Mouse (Mus musculus) heart, embryonic 15.5 days (tissue): ENCODE results near the gene Srsf10. TPM values are rescaled to one million over a fixed set of nuclear protein-coding genes. Genes with fewer than 3 reads are reported as not detected.

Experiments
- ATAC-seq: fragments of 200-750 bp; cut with Nextera tagmentation; replicated peaks from 2 replicates; pipeline ENCODE4 v1.8.0; 2017; ENCODE audit warnings: low read depth, moderate TSS enrichment; ENCODE audit not compliant: insufficient number of reproducible peaks, insufficient read depth, low FRiP score
- H3K27ac ChIP-seq: fragments of 300-500 bp; sonication (generic); 2 replicates; pipeline ENCODE4 v1.5.1; 2015; ENCODE audit warnings: mild to moderate bottlenecking, inconsistent platforms
- H3K27me3 ChIP-seq: fragments of 300-500 bp; sonication (generic); 2 replicates; pipeline ENCODE4 v1.6.1; 2015; ENCODE audit warnings: inconsistent platforms
- H3K36me3 ChIP-seq: fragments of 300-500 bp; sonication (generic); 2 replicates; pipeline ENCODE4 v1.6.1; 2015; ENCODE audit warnings: mild to moderate bottlenecking, inconsistent platforms
- H3K4me1 ChIP-seq: fragments of 300-500 bp; sonication (generic); replicated peaks from 2 replicates; pipeline ENCODE4 v1.6.1; 2015; ENCODE audit warnings: inconsistent platforms
- H3K4me2 ChIP-seq: fragments of 300-500 bp; sonication (generic); 2 replicates; pipeline ENCODE4 v1.6.1; 2015; ENCODE audit warnings: inconsistent platforms, mild to moderate bottlenecking, moderate library complexity
- H3K4me3 ChIP-seq: fragments of 300-500 bp; sonication (generic); 2 replicates; pipeline ENCODE4 v1.5.1; 2015; ENCODE audit warnings: mild to moderate bottlenecking, inconsistent platforms
- H3K9ac ChIP-seq: fragments of 300-500 bp; sonication (generic); 2 replicates; pipeline ENCODE4 v1.6.1; 2015; ENCODE audit warnings: mild to moderate bottlenecking, inconsistent platforms
- H3K9me3 ChIP-seq: fragments of 300-500 bp; sonication (generic); replicated peaks from 2 replicates; pipeline ENCODE4 v1.6.1; 2016; ENCODE audit warnings: inconsistent platforms
- WGBS: fragments of 180-500 bp; shearing (Covaris S2); methylation state at CpG from one replicate; pipeline ENCODE4 v1.1.7; 2015; ENCODE audit warnings: mixed read lengths; 5-methylcytosine and 5-hydroxymethylcytosine counted together
- polyA plus RNA-seq: library from polyadenylated mRNA; unstranded; fragments of >200 nt; fragmentation: Nextera tagmentation; extraction: Ambion mirVana; gene quantifications from 2 replicates; pipeline ENCODE4 v1.2.1, GENCODE M21; 2015

Srsf10 gene
- polyA plus RNA-seq, 1 experiment from 2014 or later, result 131 TPM

DNA sequence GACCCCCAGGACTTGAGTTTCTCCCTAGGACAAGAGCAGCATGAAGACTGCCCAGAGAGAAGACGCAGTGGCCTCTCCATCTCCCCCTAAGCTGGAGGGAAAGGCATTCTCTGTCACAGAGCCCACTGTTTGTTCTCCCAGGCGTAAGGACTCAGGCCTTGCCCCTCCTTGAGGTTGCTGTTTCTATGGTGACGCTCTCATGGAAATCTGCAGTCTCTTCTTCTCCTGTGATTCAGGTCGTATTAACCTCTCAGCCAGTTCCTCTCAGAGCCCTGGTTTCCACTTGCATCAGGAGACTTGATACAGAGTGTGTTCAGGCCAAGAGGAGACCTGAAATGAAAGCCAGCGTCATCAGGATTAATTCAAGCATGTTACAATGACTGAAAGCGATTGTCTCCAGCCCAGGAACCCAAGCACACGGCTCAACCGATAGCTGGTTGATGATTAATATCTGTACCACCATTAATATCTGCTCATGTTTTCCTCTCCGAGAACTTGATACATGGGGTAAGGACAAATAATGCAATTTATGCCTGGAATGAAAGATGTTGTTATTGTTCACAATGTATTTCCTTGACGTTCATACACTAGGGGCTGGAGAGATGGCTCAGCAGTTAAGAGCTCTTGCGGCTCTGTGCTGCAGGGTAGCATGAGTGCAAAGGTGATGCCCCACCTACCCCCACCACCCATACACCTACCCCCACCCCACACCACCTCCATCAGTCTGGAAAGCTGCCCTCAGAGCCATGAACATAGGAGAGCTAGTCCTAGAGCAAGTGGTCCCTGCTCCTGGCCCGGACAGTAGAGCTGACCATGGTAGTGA is 22.0 kb upstream of the Srsf10 start:
- no peak overlapping the region for H3K4me3 ChIP-seq
- H3K4me1 ChIP-seq, result peaks cover 10% of the 10 kb centered on the region
- H3K36me3 ChIP-seq, result no peaks in the 10 kb centered on the region
- H3K27me3 ChIP-seq, result no peaks in the 10 kb centered on the region
- no peak overlapping the region for H3K27ac ChIP-seq
- peak; percentile 28; the same call in 1 of the 2 replicates for ATAC-seq
- 71% methylated on average over 12 of the region's 12 CpGs for WGBS
- no peak overlapping the region for H3K9ac ChIP-seq
- H3K4me2 ChIP-seq, result no peak overlapping the region
- no peaks in the 10 kb centered on the region for H3K9me3 ChIP-seq

DNA sequence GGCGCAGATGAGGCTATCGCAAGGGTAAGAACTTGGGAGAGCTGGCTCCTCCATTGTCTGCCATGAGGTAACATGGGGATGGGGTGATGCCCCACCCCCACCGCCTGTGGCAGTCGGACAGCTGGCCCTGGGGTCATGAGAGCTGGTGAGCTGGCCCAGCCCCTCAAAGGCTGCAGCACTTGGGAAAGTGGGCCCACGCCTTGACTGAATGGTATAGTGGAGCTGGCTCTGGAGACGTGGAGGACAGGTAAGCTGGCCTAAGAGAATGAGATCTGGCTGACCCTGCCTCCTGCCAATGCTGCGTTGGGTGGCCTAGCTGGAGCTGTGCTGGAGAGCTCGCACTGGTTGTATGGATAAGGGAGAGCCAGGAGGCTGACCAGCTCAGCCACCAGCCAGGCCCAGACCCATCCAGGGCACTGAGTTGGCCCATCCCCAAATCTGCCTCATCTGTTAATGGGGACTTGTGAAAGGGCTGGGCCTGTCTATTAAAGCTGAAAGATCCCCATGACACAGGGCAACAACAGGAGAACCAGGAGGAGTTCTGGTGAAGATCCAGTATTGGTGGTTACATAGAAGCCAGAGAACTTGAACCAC is 21.3 kb upstream of the Srsf10 start:
- no peak overlapping the region for H3K4me2 ChIP-seq
- H3K4me3 ChIP-seq, result no peak overlapping the region
- H3K27ac ChIP-seq, result no peak overlapping the region
- no peaks in the 10 kb centered on the region for H3K27me3 ChIP-seq
- H3K36me3 ChIP-seq, result no peaks in the 10 kb centered on the region
- ATAC-seq, result 0 out of 2 replicates have a peak, but pooled peaks have one; percentile 29
- H3K9me3 ChIP-seq, result no peaks in the 10 kb centered on the region
- H3K4me1 ChIP-seq, result peaks cover 10% of the 10 kb centered on the region
- H3K9ac ChIP-seq, result no peak overlapping the region
- WGBS, result 87% methylated on average over 8 of the region's 8 CpGs

DNA sequence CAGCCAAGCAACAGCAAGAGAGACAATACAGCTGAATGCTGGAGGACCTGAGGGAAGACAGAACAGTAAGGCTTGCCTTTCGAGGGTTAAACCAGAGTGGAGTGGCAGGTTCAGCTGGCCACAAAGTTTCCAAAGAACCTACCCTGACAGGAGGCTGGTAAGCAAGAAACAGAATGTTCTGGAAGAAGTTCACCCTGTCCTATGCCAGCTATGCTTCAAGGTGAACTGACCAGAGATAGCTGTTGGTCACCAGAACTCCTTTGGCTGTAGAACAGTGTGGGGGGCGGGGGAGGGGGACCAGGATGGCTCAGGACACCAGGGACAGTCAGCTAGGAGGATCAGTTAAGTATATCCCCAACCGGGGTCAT is 16.6 kb upstream of the Srsf10 start:
- 56% methylated on average over 3 of the region's 3 CpGs for WGBS
- Histone ChIP-seq H3K4me2 (peak overlapping the region; percentile 36), H3K4me3 (no peak overlapping the region), H3K27me3 (no peaks in the 10 kb centered on the region), H3K27ac (peak overlapping the region; percentile 91), H3K4me1 (peaks cover 23% of the 10 kb centered on the region), H3K9me3 (no peaks in the 10 kb centered on the region), H3K36me3 (no peaks in the 10 kb centered on the region), H3K9ac (no peak overlapping the region)
- 0 out of 2 replicates have a peak, but pooled peaks have one; percentile 26 for ATAC-seq

DNA sequence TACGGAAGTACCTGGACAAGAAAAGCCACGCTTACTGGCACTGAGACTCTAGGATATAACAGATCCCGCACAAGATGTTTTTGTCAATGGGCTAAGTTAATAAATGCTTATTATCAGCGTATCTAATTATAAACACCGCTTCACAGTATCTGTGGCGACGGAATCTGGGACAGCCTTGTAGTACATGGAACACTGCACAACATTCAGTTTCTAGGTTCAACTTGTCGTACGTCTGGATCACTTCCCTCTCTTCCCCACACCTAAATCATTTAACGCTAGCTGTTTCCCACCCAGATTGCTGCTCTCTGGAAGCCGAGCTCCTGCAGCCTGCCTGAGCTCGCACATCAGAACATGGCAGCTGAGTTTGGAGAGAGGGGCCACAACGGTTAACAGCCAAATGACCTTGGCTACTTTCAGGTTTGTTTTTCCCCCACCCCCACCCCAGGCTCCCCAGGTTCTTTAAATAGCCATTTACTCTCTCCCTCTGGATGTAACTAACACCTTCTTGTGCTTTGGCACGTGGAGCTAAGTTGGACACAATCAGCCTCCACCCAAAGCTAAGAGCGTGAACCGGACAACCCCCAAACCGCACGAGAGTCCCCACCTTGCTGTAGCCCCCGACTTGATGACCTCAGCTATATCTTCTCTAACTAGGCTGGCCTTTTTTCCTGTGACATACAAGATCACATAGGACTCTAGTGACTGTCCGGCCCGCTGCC is 16.1 kb upstream of the Srsf10 start:
- Histone ChIP-seq H3K4me1 (peaks cover 23% of the 10 kb centered on the region), H3K4me3 (no peak overlapping the region), H3K4me2 (peak overlapping the region; percentile 36), H3K27ac (peak overlapping the region; percentile 91), H3K27me3 (no peaks in the 10 kb centered on the region), H3K36me3 (no peaks in the 10 kb centered on the region), H3K9ac (0 out of 2 replicates have a peak overlapping the region, but pooled peaks have one; percentile 21), H3K9me3 (no peaks in the 10 kb centered on the region)
- peak; percentile 72 for ATAC-seq
- 44% methylated on average over 21 of the region's 21 CpGs for WGBS

DNA sequence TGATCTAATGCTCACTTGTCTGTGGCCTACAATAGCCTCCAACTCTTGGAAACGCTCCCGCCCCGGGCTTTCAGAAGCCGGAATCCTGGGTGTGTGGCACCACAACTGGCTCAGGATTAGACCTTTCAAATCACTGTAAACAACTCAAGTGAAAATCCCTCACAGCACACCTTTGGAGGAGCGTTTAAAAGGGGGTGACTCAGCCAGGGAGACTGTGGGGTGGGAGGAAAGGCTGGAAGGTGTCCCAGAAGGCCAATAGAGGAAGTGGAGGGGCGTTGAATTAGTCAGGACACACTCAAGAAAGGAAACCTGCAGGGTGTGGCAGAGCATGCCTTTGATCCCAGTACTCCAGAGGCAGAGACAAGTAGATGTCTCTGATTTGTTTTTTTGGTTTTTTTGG is 11.1 kb upstream of the Srsf10 start:
- H3K4me2 ChIP-seq, result no peak overlapping the region
- no peaks in the 10 kb centered on the region for H3K9me3 ChIP-seq
- peaks cover 20% of the 10 kb centered on the region for H3K4me1 ChIP-seq
- WGBS, result 79% methylated on average over 6 of the region's 6 CpGs
- H3K36me3 ChIP-seq, result no peaks in the 10 kb centered on the region
- H3K4me3 ChIP-seq, result no peak overlapping the region
- H3K27ac ChIP-seq, result no peak overlapping the region
- no peak for ATAC-seq
- H3K9ac ChIP-seq, result no peak overlapping the region
- no peaks in the 10 kb centered on the region for H3K27me3 ChIP-seq

DNA sequence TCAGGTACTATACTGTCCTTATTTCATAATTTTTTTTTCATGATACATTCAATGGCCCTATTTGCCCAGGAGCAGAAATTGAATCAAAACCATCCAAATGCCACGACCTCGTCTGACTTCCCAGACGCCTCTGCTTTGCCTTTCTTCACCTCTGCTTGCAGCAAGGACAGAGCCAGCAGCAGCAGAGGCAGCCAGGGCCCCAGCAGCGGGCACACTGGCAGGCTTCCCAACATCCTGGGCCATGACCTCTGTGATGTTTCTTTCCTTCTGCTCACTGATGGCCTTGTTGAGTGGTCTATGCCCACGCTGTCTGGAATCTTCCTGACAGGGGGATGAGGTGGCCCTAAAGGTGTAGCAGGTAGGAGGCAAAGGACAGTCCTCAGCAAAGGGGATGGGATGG is 8.0 kb upstream of the Srsf10 start:
- Histone ChIP-seq H3K9ac (no peak overlapping the region), H3K9me3 (no peaks in the 10 kb centered on the region), H3K4me2 (no peak overlapping the region), H3K36me3 (no peaks in the 10 kb centered on the region), H3K27me3 (no peaks in the 10 kb centered on the region), H3K4me1 (peaks cover 16% of the 10 kb centered on the region), H3K4me3 (no peak overlapping the region), H3K27ac (peak overlapping the region; percentile 57)
- ATAC-seq, result 0 out of 2 replicates have a peak, but pooled peaks have one; percentile 20
- WGBS, result 27% methylated on average over 5 of the region's 5 CpGs

DNA sequence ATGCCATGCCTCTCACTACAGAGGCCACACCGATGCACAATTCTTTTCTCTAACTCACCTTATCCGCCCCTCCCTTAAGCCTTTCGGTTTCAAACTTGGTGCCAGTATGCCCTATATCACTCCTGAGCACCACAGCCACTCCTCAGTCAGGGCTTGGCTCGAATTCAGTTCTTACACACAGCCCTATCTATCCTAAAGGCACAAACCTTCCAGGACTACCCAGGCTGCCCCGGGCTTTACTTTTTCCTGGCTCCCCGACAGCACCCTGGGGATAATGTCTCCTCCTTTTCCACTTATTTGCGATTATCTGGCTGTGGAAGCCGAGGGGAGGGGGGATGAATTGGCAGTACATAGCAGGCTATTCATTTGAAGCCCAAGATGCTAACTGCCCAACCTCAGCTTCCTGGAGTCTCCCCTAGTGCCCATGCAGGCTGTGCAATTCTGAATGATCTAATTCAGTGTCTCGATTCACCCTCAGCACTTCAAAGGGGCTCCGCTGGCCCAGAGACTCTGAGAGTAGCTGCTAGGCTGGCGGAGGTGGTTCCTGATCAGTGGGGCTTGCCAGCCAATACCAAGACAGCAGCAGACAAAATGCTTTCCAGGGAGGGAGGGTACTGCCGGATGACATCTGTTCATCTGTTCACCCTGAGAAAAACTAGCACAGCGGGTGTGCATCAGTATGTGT is 5.0 kb upstream of the Srsf10 start:
- Histone ChIP-seq H3K4me2 (peak overlapping the region; percentile 24; the same call in 1 of the 2 replicates), H3K9me3 (no peaks in the 10 kb centered on the region), H3K4me3 (no peak overlapping the region), H3K27ac (peak overlapping the region; percentile 36), H3K27me3 (no peaks in the 10 kb centered on the region), H3K36me3 (no peaks in the 10 kb centered on the region), H3K4me1 (peaks cover 24% of the 10 kb centered on the region), H3K9ac (no peak overlapping the region)
- no peak; the same call in 1 of the 2 replicates for ATAC-seq
- WGBS, result 41% methylated on average over 13 of the region's 13 CpGs

DNA sequence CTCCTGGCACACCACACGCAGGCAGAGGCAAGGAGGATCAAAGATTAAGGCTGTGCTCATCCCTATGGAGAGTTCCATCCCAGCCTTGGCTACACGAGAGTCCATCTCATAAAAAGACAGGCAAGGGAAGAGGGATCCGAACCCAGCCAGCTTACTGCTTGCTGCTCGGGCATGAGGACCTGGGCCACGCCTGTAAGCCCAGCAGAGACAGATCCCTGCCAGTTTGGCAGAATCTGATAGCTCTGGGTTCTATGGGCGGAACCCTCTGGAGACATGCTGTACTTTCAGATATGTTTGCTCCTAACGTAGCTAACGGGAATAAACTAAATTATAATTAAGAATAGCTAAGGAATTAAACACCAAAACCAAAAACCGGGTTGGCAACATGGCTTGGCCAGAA is 3.6 kb upstream of the Srsf10 start:
- no peak for ATAC-seq
- Histone ChIP-seq H3K9ac (no peak overlapping the region), H3K36me3 (no peaks in the 10 kb centered on the region), H3K4me2 (no peak overlapping the region), H3K9me3 (no peaks in the 10 kb centered on the region), H3K4me1 (peaks cover 24% of the 10 kb centered on the region), H3K27ac (no peak overlapping the region), H3K4me3 (no peak overlapping the region), H3K27me3 (no peaks in the 10 kb centered on the region)
- 80% methylated on average over 9 of the region's 9 CpGs for WGBS

DNA sequence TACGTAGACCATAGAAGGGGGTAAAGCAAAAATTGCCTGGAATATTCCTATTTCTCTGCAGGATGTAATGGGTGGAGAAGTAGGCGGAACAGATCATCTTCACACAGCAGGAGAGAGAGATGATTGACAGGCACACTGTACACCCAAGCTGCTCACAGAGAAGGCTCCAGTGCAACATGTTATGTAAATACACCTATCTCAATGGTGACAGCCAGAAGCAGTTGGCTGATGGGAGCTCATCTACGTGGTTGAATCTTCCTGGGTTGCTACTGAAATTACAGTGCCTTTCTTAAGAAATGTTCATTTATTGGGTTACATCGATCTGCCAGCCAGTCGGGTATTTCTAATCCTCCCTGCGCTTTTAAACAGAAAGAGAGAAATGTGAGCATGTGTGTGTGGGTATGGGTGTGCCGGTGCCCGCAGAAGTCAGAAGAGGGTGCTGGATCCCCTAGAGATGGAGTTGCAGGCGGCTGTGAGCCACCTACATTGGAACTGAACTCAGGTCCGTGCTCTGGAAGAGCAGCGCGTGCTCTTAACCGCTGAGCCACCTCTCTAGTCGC is 1.5 kb upstream of the Srsf10 start:
- no peak overlapping the region for H3K4me3 ChIP-seq
- no peak for ATAC-seq
- no peaks in the 10 kb centered on the region for H3K36me3 ChIP-seq
- H3K27ac ChIP-seq, result no peak overlapping the region
- 91% methylated on average over 14 of the region's 14 CpGs for WGBS
- H3K9me3 ChIP-seq, result no peaks in the 10 kb centered on the region
- H3K9ac ChIP-seq, result no peak overlapping the region
- no peak overlapping the region for H3K4me2 ChIP-seq
- H3K4me1 ChIP-seq, result peaks cover 32% of the 10 kb centered on the region
- H3K27me3 ChIP-seq, result no peaks in the 10 kb centered on the region

DNA sequence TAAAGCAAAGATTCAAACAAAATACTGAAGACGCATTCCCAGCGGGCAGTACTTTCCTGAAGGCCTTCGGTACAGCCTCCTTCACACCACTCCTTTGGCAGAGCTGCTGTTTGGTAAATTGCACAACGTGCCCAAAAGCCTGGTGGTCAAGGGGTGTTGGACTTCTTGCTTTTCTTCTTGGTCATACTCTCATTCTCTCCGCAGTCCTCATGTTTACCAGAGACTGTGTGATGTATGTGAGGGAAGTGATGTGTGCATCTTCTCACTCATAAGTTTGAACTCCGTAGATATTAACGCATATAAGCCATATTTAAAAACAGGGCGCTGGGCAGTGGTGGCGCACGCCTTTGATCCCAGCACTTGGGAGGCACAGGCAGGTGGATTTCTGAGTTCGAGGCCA is 917 bp upstream of the Srsf10 start:
- Histone ChIP-seq H3K27ac (peak overlapping the region; percentile 99), H3K4me3 (peak overlapping the region; percentile 97), H3K4me1 (peaks cover 38% of the 10 kb centered on the region), H3K27me3 (no peaks in the 10 kb centered on the region), H3K4me2 (peak overlapping the region; percentile 87), H3K9ac (0 out of 2 replicates have a peak overlapping the region, but pooled peaks have one; percentile 7), H3K9me3 (no peaks in the 10 kb centered on the region), H3K36me3 (no peaks in the 10 kb centered on the region)
- no peak for ATAC-seq
- WGBS, result 72% methylated on average over 11 of the region's 11 CpGs
